Mouse (Mus musculus) heart, postnatal 0 days (tissue): ENCODE results near the gene Ccr6. TPM values are rescaled to one million over a fixed set of nuclear protein-coding genes. Genes with fewer than 3 reads are reported as not detected.

Experiments used
- ATAC-seq: fragments of 200-750 bp; cut with Nextera tagmentation; 2 replicates; pipeline ENCODE4 v1.8.0; 2017; ENCODE audit warnings: low read depth, moderate number of reproducible peaks, moderate library complexity; ENCODE audit not compliant: insufficient read depth
- DNase-seq: peaks from one replicate; pipeline ENCODE4 v3.0.0-alpha.2; 2016; ENCODE audit warnings: low spot score
- H3K27ac ChIP-seq: fragments of 300-500 bp; sonication (generic); 2 replicates; pipeline ENCODE4 v1.5.1; 2014; ENCODE audit warnings: low read depth, mild to moderate bottlenecking
- H3K27me3 ChIP-seq: fragments of 300-500 bp; sonication (generic); 2 replicates; pipeline ENCODE4 v1.6.1; 2014; ENCODE audit warnings: low read length, mixed read lengths; ENCODE audit not compliant: control insufficient read depth, insufficient read depth
- H3K36me3 ChIP-seq: fragments of 300-500 bp; sonication (generic); replicated peaks from 2 replicates; pipeline ENCODE4 v1.6.1; 2014; ENCODE audit warnings: low read length, mixed read lengths; ENCODE audit not compliant: control insufficient read depth, insufficient read depth
- H3K4me1 ChIP-seq: fragments of 300-500 bp; sonication (generic); 2 replicates; pipeline ENCODE4 v1.6.1; 2014; ENCODE audit warnings: antibody characterized with exemption; ENCODE audit not compliant: control insufficient read depth, insufficient read depth
- H3K4me2 ChIP-seq: fragments of 300-500 bp; sonication (generic); 2 replicates; pipeline ENCODE4 v1.6.1; 2014; ENCODE audit warnings: low read depth, mild to moderate bottlenecking, low read length, moderate library complexity
- H3K4me3 ChIP-seq: fragments of 300-500 bp; sonication (generic); 2 replicates; pipeline ENCODE4 v1.5.1; 2014; ENCODE audit warnings: low read depth, low read length
- H3K9ac ChIP-seq: fragments of 300-500 bp; sonication (generic); replicated peaks from 2 replicates; pipeline ENCODE4 v1.6.1; 2014; ENCODE audit warnings: low read depth, low read length, mixed read lengths
- H3K9me3 ChIP-seq: fragments of 300-500 bp; sonication (generic); replicated peaks from 2 replicates; pipeline ENCODE4 v1.6.1; 2016; ENCODE audit warnings: low read length; ENCODE audit not compliant: control insufficient read depth
- CTCF ChIP-seq: IDR thresholded peaks from 2 replicates; pipeline ENCODE4 v1.5.1; 2016; ENCODE audit warnings: antibody characterized with exemption, control low read depth, low read depth
- EP300 ChIP-seq: IDR thresholded peaks from 2 replicates; pipeline ENCODE4 v1.6.1; 2016; ENCODE audit warnings: antibody characterized with exemption, low read depth
- WGBS: fragments of 180-500 bp; shearing (Covaris S2); extraction: QIAGEN DNeasy Blood & Tissue Kit; methylation state at CpG from one replicate; pipeline ENCODE4 v1.1.7; 2014; 5-methylcytosine and 5-hydroxymethylcytosine counted together
- polyA plus RNA-seq: library from polyadenylated mRNA; unstranded; fragments of >200 nt; fragmentation: Nextera tagmentation; extraction: Ambion mirVana; gene quantifications from 2 replicates; pipeline ENCODE4 v1.2.1, GENCODE M21; 2015
- total RNA-seq: library from RNA; depleted of rRNA; stranded (reverse); fragments of >200 nt; gene quantifications from 2 replicates; pipeline ENCODE4 v1.2.3, GENCODE M21; 2014; ENCODE audit warnings: low replicate concordance; rRNA removed

The Ccr6 gene
- total and polyA plus RNA-seq, 2 experiments from 2014 or later = not detected

DNA sequence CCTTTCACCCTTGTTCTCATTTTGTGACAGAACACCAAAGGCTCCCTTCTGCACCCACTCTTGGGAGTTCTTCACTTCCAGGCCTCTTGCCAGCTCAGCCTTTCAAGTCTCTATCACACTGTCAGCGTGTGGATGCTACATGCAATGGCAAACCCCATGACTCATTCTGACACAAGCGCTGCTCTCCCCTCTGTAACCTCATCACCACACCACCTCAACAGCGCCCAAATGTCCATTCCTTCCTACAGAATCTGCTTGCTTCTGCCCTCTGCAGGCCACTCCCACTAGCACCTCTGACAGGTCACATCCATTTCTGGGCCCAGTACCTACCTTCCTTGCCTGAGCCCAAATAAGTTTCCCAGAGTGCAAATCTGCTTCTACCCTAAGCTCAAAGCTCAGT lies 70.0 kb downstream of the Ccr6 start:
- Histone ChIP-seq H3K9ac (no peak overlapping the region), H3K4me2 (no peak overlapping the region), H3K9me3 (no peaks in the 10 kb centered on the region), H3K4me1 (no peaks in the 10 kb centered on the region), H3K27ac (no peak overlapping the region), H3K36me3 (no peaks in the 10 kb centered on the region), H3K4me3 (no peak overlapping the region), H3K27me3 (no peaks in the 10 kb centered on the region)
- DNase-seq (no peak), ATAC-seq (peak; percentile 30; the same call in 1 of the 2 replicates)
- WGBS = 26% methylated on average over 3 of the region's 3 CpGs
- TF ChIP-seq CTCF = peak; percentile 42
- no peak for TF ChIP-seq EP300

Other genes with a start within 250 kb of the Ccr6 start
- 6.4 TPM in 1 of 2 replicates, not detected in the other for gene Gm49673, start 88.3 kb upstream of the Ccr6 start, total RNA-seq
- 0.04 TPM in 1 of 2 replicates, not detected in the other for gene Gm49673, start 88.3 kb upstream of the Ccr6 start, polyA plus RNA-seq
- 24.1 and 49.8 TPM in 2 replicates for gene Rnaset2a, start 87.9 kb upstream of the Ccr6 start, total RNA-seq
- gene Rnaset2a, start 87.9 kb upstream of the Ccr6 start, polyA plus RNA-seq = 49.5 and 51.8 TPM in 2 replicates
- 8.3 and 9.2 TPM in 2 replicates for gene Fgfr1op, start 70.5 kb upstream of the Ccr6 start, total RNA-seq
- 16.0 and 16.1 TPM in 2 replicates for gene Fgfr1op, start 70.5 kb upstream of the Ccr6 start, polyA plus RNA-seq
- gene Mpc1, start 46.9 kb downstream of the Ccr6 start, total RNA-seq = 878 and 986 TPM in 2 replicates
- gene Mpc1, start 46.9 kb downstream of the Ccr6 start, polyA plus RNA-seq = 744 and 806 TPM in 2 replicates
- gene Sft2d1, start 75.1 kb downstream of the Ccr6 start, total RNA-seq = 29.2 and 68.5 TPM in 2 replicates
- gene Sft2d1, start 75.1 kb downstream of the Ccr6 start, polyA plus RNA-seq = 54.4 and 57.3 TPM in 2 replicates
- gene Prr18, start 101.4 kb downstream of the Ccr6 start, total RNA-seq = not detected in 2 replicates
- 0.10 TPM in 1 of 2 replicates, not detected in the other for gene Prr18, start 101.4 kb downstream of the Ccr6 start, polyA plus RNA-seq
- gene T2, start 119.9 kb downstream of the Ccr6 start, total RNA-seq = 0.19 and 2.1 TPM in 2 replicates
- gene T2, start 119.9 kb downstream of the Ccr6 start, polyA plus RNA-seq = 3.7 and 4.0 TPM in 2 replicates
- not detected in 2 replicates for gene T, start 198.4 kb downstream of the Ccr6 start, total RNA-seq
- gene T, start 198.4 kb downstream of the Ccr6 start, polyA plus RNA-seq = 0.12 and 0.15 TPM in 2 replicates